Mouse (Mus musculus): ENCODE results near the gene Lin7a. TPM values are rescaled to one million over a fixed set of nuclear protein-coding genes. Genes with fewer than 3 reads are reported as not detected.

Gene Lin7a
- polyA plus RNA-seq, 1 experiment from 2014 or later, result 50.8 TPM

GRCm38 (mm10) chr10:107245961-107246460, 25.5 kb upstream of the Lin7a start:
- H3K9me3 ChIP-seq, result no peaks in the 10 kb centered on the region
- no peak overlapping the region for H3K4me3 ChIP-seq
- no peaks in the 10 kb centered on the region for H3K36me3 ChIP-seq
- H3K4me1 ChIP-seq (replicated peaks), result no peaks in the 10 kb centered on the region
- no peak for ATAC-seq (ENCODE audit: low read depth)
- H3K27ac ChIP-seq (replicated peaks), result no peak overlapping the region
- H3K9ac ChIP-seq, result no peak overlapping the region
- H3K27me3 ChIP-seq, result no peaks in the 10 kb centered on the region
- H3K4me2 ChIP-seq, result no peak overlapping the region
- WGBS, result 96% methylated on average over 2 of the region's 2 CpGs

DNA sequence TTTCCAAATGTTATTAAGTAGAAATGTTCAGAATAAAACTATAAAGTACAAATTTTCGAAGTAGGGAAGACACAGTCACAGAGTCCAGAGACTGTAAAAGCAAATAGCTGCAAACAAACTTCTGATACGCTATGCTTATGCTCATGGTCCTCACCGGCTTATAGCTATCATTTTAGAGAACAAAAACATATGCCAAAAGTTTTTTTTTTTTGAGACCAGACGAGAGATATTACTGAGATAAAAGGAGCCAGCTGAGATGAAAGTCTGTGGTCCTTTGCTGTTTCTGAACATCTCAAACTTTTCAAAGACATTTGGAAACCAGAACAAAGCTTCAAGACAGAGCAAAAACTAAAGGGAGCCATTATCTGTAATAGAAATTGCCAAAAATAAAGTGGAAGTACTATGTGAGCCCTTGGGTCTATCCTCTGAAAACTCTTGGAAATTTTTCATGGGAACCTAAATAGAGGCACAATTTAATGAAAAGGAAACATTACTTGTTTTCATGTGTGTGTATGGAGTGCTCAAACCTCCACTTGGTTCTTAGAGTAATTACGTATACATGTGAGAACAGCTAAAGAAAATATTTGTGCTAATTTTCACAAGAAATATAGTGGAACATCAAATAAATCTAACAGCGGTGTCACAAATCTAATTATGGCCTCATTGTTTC, 24.4 kb upstream of the Lin7a start:
- Histone ChIP-seq H3K9ac (no peak overlapping the region), H3K27me3 (no peaks in the 10 kb centered on the region), H3K27ac (replicated peaks) (no peak overlapping the region), H3K4me1 (replicated peaks) (no peaks in the 10 kb centered on the region), H3K4me3 (no peak overlapping the region), H3K9me3 (no peaks in the 10 kb centered on the region), H3K36me3 (no peaks in the 10 kb centered on the region), H3K4me2 (no peak overlapping the region)
- no peak for ATAC-seq (ENCODE audit: low read depth)
- 86% methylated on average over 6 of the region's 6 CpGs for WGBS

- 94% methylated on average over 8 of the region's 8 CpGs for WGBS
- no peaks in the 10 kb centered on the region for H3K9me3 ChIP-seq
- no peaks in the 10 kb centered on the region for H3K27me3 ChIP-seq
- no peak overlapping the region for H3K27ac ChIP-seq (replicated peaks)
- H3K4me3 ChIP-seq, result no peak overlapping the region
- no peak for ATAC-seq (ENCODE audit: low read depth)
- H3K9ac ChIP-seq, result no peak overlapping the region
- no peaks in the 10 kb centered on the region for H3K4me1 ChIP-seq (replicated peaks)
- H3K36me3 ChIP-seq, result no peaks in the 10 kb centered on the region
- H3K4me2 ChIP-seq, result no peak overlapping the region
Observed at GRCm38 (mm10) chr10:107248481-107248880, 23.0 kb upstream of the Lin7a start.

DNA sequence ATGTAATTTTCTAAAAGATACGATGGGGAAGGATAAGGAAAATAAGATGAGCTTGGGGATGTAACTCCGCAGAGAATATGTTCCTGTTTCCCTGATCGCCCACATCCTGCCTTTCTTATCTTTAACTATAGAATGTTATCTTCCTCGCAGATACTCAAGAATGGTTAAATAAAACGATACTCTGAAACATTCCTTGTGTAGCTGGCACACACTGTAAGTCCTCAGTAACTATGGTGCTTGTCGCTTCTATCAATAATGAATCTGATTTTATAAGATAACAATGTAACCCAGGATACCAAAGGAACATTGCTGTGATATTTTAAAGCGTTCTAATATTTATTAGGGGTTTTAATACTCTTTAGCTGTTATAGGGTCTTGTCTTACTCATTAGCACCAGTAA, 22.4 kb upstream of the Lin7a start:
- no peak overlapping the region for H3K27ac ChIP-seq (replicated peaks)
- 93% methylated on average over 7 of the region's 7 CpGs for WGBS
- H3K36me3 ChIP-seq, result no peaks in the 10 kb centered on the region

DNA sequence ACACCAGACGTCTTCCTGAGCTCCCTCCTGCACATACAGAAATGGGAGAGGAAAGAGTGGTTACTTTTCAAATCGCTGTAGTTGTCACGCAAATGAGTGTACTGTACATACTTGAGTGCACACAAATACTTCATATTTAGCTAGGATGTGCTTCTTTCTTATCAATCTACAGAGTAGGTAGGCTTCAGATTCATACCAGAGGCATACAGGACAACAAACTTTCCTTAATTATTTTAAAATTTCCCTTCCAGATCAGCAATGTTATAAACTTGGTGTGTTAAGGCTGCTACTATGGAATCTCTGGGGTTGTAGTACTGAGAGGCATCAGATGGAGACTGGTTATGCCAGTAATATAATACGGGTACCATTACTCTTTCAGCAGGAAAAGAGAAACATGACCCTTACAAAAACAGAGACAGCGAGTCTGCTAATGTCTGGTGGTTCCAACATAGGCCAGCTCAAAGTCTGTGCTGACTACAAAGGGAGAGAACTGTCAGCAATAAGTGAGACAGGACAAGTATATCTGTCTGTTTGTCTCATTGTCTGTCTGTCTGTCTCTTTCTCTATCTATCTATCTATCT, 21.8 kb upstream of the Lin7a start:
- no peaks in the 10 kb centered on the region for H3K4me1 ChIP-seq (replicated peaks)
- no peaks in the 10 kb centered on the region for H3K27me3 ChIP-seq
- no peak overlapping the region for H3K27ac ChIP-seq (replicated peaks)
- 86% methylated on average over 5 of the region's 5 CpGs for WGBS
- ATAC-seq (ENCODE audit: low read depth), result no peak
- H3K4me2 ChIP-seq, result no peak overlapping the region
- no peak overlapping the region for H3K9ac ChIP-seq
- H3K36me3 ChIP-seq, result no peaks in the 10 kb centered on the region
- no peaks in the 10 kb centered on the region for H3K9me3 ChIP-seq
- H3K4me3 ChIP-seq, result no peak overlapping the region

More for the DNA sequence above, 22.4 kb upstream of the Lin7a start:
- ATAC-seq (ENCODE audit: low read depth), result no peak
- Histone ChIP-seq H3K4me1 (replicated peaks) (no peaks in the 10 kb centered on the region), H3K27me3 (no peaks in the 10 kb centered on the region), H3K9ac (no peak overlapping the region), H3K9me3 (no peaks in the 10 kb centered on the region), H3K4me2 (no peak overlapping the region), H3K4me3 (no peak overlapping the region)

- Histone ChIP-seq H3K4me1 (replicated peaks) (no peaks in the 10 kb centered on the region), H3K9ac (no peak overlapping the region), H3K9me3 (no peaks in the 10 kb centered on the region), H3K36me3 (no peaks in the 10 kb centered on the region), H3K4me3 (no peak overlapping the region), H3K27ac (replicated peaks) (no peak overlapping the region), H3K27me3 (no peaks in the 10 kb centered on the region), H3K4me2 (no peak overlapping the region)
- no peak for ATAC-seq (ENCODE audit: low read depth)
- WGBS, result 80% methylated on average over 7 of the region's 7 CpGs
Observed at GRCm38 (mm10) chr10:107250346-107251210, 20.9 kb upstream of the Lin7a start.

DNA sequence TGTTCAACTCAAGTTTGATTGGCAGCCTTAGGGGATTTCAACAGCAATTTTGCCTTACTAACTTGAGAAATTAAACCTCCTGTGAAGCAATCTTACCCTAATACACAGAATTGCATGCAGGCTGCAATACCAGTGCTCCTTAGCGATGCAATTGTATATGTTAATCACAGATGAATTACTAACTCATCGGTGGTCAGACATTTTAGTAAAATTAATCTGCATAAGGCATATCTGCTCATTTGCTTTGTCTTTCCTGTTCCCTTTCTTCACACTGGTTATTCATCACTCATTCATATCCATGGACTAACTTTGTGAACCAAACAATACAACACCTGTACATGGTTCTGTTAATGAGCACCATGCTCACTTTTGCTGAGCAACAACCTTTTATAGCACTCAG, 20.2 kb upstream of the Lin7a start:
- Histone ChIP-seq H3K27ac (replicated peaks) (no peak overlapping the region), H3K4me2 (no peak overlapping the region), H3K27me3 (no peaks in the 10 kb centered on the region), H3K4me3 (no peak overlapping the region), H3K4me1 (replicated peaks) (no peaks in the 10 kb centered on the region), H3K9ac (no peak overlapping the region), H3K36me3 (no peaks in the 10 kb centered on the region), H3K9me3 (no peaks in the 10 kb centered on the region)
- ATAC-seq (ENCODE audit: low read depth), result no peak
- WGBS, result 81% methylated on average over 2 of the region's 2 CpGs

DNA sequence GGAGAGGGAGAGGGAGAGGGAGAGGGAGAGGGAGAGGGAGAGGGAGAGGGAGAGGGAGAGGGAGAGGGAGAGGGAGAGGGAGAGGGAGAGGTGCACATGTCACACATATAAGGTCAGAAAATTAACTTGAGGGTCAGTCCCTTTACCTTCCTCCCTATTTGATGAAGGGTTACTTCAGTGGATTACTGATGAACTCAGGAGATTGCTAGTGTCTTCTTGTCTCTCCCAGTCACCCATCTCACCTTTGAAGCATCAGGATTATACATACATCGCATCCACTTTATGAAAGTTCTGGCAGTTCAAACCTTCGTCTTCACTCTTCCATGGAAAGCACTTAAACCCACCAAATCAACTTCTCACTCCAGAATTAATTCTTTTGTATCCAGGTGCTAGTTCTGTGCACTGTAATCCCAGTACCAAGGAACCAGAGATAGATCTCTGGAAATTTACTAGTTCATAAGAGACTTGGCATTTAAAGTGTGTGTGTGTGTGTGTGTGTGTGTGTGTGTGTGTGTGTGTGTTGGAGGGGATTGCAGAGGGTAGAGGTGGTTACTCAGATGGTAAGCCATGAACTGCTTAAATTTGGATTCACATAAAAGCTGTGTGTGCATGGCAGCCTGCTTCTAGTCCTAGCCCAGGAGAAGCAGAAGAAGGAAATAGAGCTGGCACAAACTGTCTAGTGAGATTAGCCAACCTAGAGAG, 19.5 kb upstream of the Lin7a start:
- Histone ChIP-seq H3K9me3 (no peaks in the 10 kb centered on the region), H3K27me3 (no peaks in the 10 kb centered on the region), H3K9ac (no peak overlapping the region), H3K36me3 (no peaks in the 10 kb centered on the region), H3K4me1 (replicated peaks) (no peaks in the 10 kb centered on the region), H3K4me3 (no peak overlapping the region), H3K27ac (replicated peaks) (no peak overlapping the region), H3K4me2 (no peak overlapping the region)
- no peak for ATAC-seq (ENCODE audit: low read depth)
- WGBS, result 86% methylated on average over 2 of the region's 2 CpGs

- H3K36me3 ChIP-seq, result no peaks in the 10 kb centered on the region
- no peak overlapping the region for H3K9ac ChIP-seq
- ATAC-seq (ENCODE audit: low read depth), result no peak
- H3K9me3 ChIP-seq, result no peaks in the 10 kb centered on the region
- no peaks in the 10 kb centered on the region for H3K27me3 ChIP-seq
- H3K4me3 ChIP-seq, result no peak overlapping the region
- WGBS, result 95% methylated on average over 3 of the region's 3 CpGs
- H3K27ac ChIP-seq (replicated peaks), result no peak overlapping the region
- H3K4me1 ChIP-seq (replicated peaks), result no peaks in the 10 kb centered on the region
- no peak overlapping the region for H3K4me2 ChIP-seq
Observed at GRCm38 (mm10) chr10:107252503-107252815, 19.0 kb upstream of the Lin7a start.

- H3K4me3 ChIP-seq, result no peak overlapping the region
- no peak for ATAC-seq (ENCODE audit: low read depth)
- no peaks in the 10 kb centered on the region for H3K4me1 ChIP-seq (replicated peaks)
- no peak overlapping the region for H3K27ac ChIP-seq (replicated peaks)
- H3K36me3 ChIP-seq, result no peaks in the 10 kb centered on the region
- no peaks in the 10 kb centered on the region for H3K9me3 ChIP-seq
- 90% methylated on average over 4 of the region's 4 CpGs for WGBS
- no peak overlapping the region for H3K4me2 ChIP-seq
- H3K27me3 ChIP-seq, result no peaks in the 10 kb centered on the region
- H3K9ac ChIP-seq, result no peak overlapping the region
Observed at GRCm38 (mm10) chr10:107253191-107253965, 18.1 kb upstream of the Lin7a start.

DNA sequence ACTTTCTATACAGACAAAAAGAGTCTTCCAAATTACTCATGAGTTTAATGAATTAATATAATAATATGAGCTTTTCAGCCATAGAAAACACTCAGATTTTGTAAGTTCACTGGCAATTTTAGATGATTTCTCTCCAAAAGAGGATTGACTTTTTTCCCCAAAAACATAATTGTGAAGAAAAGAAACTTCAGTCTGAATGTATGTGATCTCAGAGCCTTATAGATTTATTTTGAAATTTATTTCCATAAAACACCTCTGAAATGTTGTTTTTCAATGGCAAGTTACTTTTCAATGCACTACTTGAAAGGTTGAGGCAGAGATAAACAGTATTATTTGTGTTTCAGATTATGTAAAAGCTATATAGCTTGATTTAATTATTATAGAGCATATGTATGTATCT, 16.8 kb upstream of the Lin7a start:
- H3K27me3 ChIP-seq, result no peaks in the 10 kb centered on the region
- H3K4me3 ChIP-seq, result no peak overlapping the region
- no peaks in the 10 kb centered on the region for H3K4me1 ChIP-seq (replicated peaks)
- no peak for ATAC-seq (ENCODE audit: low read depth)
- no peak overlapping the region for H3K9ac ChIP-seq
- H3K9me3 ChIP-seq, result no peaks in the 10 kb centered on the region
- H3K4me2 ChIP-seq, result no peak overlapping the region
- H3K27ac ChIP-seq (replicated peaks), result no peak overlapping the region
- no peaks in the 10 kb centered on the region for H3K36me3 ChIP-seq

Measured in neural tube, embryonic 13.5 days (tissue).